In genomic region chr4:45296662-45297564, GRCm38 (mm10) we compare ENCODE assay signal across 8 mouse cellular contexts. TPM values are rescaled to one million over a fixed set of nuclear protein-coding genes. Genes with fewer than 3 reads are reported as not detected.
DNase-seq lines count a peak whose midpoint lies in the region; ATAC-seq lines count a peak whose summit lies in the region.

Gene Trmt10b (plus strand): TSS chr4:45297127.

- H3K4me2 ChIP-seq in midbrain, embryonic 12.5 days (replicated peaks) = peak within 1 kb of the TSS; percentile 88

- peak; percentile 42 to 52 for DNase-seq in urinary bladder, adult 18-20 months (ENCODE audit: low spot score in 2 of 2)
- no peak for DNase-seq in urinary bladder, postnatal 10 days (ENCODE audit: low spot score)
- DNase-seq in embryo, embryonic 11.5 days (ENCODE audit: low read depth, low spot score) = peak; percentile 60
- DNase-seq in gastrocnemius, postnatal 36 days = peak; percentile 36 to 43
- peak; percentile 79 for DNase-seq in kidney, adult 18-20 months
- DNase-seq in limb, embryonic 10.5 days (ENCODE audit: low spot score) = peak; percentile 64
- peak; percentile 53 to 85 for DNase-seq in spleen, postnatal 10 days (ENCODE audit: low spot score in 2 of 2)

- peaks cover 10% of the 10 kb centered on the region for H3K4me1 ChIP-seq in limb, embryonic 10.5 days
- H3K4me1 ChIP-seq in midbrain, embryonic 12.5 days = peaks cover 9% of the 10 kb centered on the region

- ATAC-seq in midbrain, embryonic 12.5 days (ENCODE audit: low FRiP score, low read depth) = peak; percentile 86

- peak within 1 kb of the TSS; percentile 83 for H3K9ac ChIP-seq in midbrain, embryonic 12.5 days (replicated peaks)

- peaks cover 15% of the 10 kb centered on the region for H3K36me3 ChIP-seq in limb, embryonic 10.5 days
- peaks cover 21% of the 10 kb centered on the region for H3K36me3 ChIP-seq in midbrain, embryonic 12.5 days

- WGBS in limb, embryonic 10.5 days = 22% methylated on average over 27 of the region's 27 CpGs
- 23% methylated on average over 27 of the region's 27 CpGs for WGBS in midbrain, embryonic 12.5 days

- intact Hi-C loops in gastrocnemius, postnatal 36 days (cut with DNase I) = no loop called here

- peak within 1 kb of the TSS; percentile 64 for H3K4me3 ChIP-seq in limb, embryonic 10.5 days
- peak within 1 kb of the TSS; percentile 86 for H3K4me3 ChIP-seq in midbrain, embryonic 12.5 days

- peak within 1 kb of the TSS; percentile 37; the same call in 1 of the 2 replicates for H3K27ac ChIP-seq in limb, embryonic 10.5 days
- H3K27ac ChIP-seq in midbrain, embryonic 12.5 days (replicated peaks) = no peak within 1 kb of the TSS

- H3K9me3 ChIP-seq in limb, embryonic 10.5 days (replicated peaks) = no peaks in the 10 kb centered on the region
- H3K9me3 ChIP-seq in midbrain, embryonic 12.5 days = no peaks in the 10 kb centered on the region

- no peaks in the 10 kb centered on the region for H3K27me3 ChIP-seq in limb, embryonic 10.5 days (ENCODE audit: low read depth, poor library complexity, severe bottlenecking)
- H3K27me3 ChIP-seq in midbrain, embryonic 12.5 days = no peaks in the 10 kb centered on the region

RNA-seq across cellular contexts. Expression of gene Trmt10b, which starts in this region (rescaled TPM):
- 1 to 10 TPM; 4.0 to 5.4 TPM for total RNA-seq in gastrocnemius, postnatal 36 days (2021)
- polyA plus RNA-seq in limb, embryonic 10.5 days (2016; fragmentation: Nextera tagmentation; extraction: Ambion mirVana) = 17.8 and 20.2 TPM in 2 replicates
- polyA plus RNA-seq in midbrain, embryonic 12.5 days (2016; fragmentation: Nextera tagmentation; extraction: Ambion mirVana) = 17.0 and 24.4 TPM in 2 replicates
